Mouse (Mus musculus) hindbrain, embryonic 11.5 days (tissue): ENCODE results near the gene Gm12253. TPM values are rescaled to one million over a fixed set of nuclear protein-coding genes. Genes with fewer than 3 reads are reported as not detected.

ENCODE experiments used
- ATAC-seq: fragments of 200-750 bp; cut with Nextera tagmentation; 2 replicates; pipeline ENCODE4 v1.8.0; 2017; ENCODE audit warnings: mild to moderate bottlenecking, moderate TSS enrichment, moderate library complexity; ENCODE audit not compliant: low FRiP score
- DNase-seq: peaks from one replicate; pipeline ENCODE4 v3.0.0-alpha.2; 2015; ENCODE audit warnings: low spot score
- H3K27ac ChIP-seq: fragments of 300-500 bp; sonication (generic); 2 replicates; pipeline ENCODE4 v1.5.1; 2014; ENCODE audit warnings: mild to moderate bottlenecking, low read depth, low read length
- H3K27me3 ChIP-seq: fragments of 300-500 bp; sonication (generic); 2 replicates; pipeline ENCODE4 v1.6.1; 2014; ENCODE audit warnings: mild to moderate bottlenecking, low read length, moderate library complexity, mixed read lengths; ENCODE audit not compliant: control insufficient read depth, insufficient read depth
- H3K36me3 ChIP-seq: fragments of 300-500 bp; sonication (generic); 2 replicates; pipeline ENCODE4 v1.6.1; 2014; ENCODE audit warnings: mild to moderate bottlenecking, low read length, moderate library complexity, mixed read lengths; ENCODE audit not compliant: control insufficient read depth, insufficient read depth
- H3K4me1 ChIP-seq: fragments of 300-500 bp; sonication (generic); replicated peaks from 2 replicates; pipeline ENCODE4 v1.6.1; 2014; ENCODE audit warnings: low read length, mixed read lengths; ENCODE audit not compliant: control insufficient read depth, insufficient read depth
- H3K4me2 ChIP-seq: fragments of 300-500 bp; sonication (generic); replicated peaks from 2 replicates; pipeline ENCODE4 v1.6.1; 2014; ENCODE audit warnings: mild to moderate bottlenecking, low read depth, low read length
- H3K4me3 ChIP-seq: fragments of 300-500 bp; sonication (generic); 2 replicates; pipeline ENCODE4 v1.5.1; 2014; ENCODE audit warnings: low read depth, low read length
- H3K9ac ChIP-seq: fragments of 300-500 bp; sonication (generic); 2 replicates; pipeline ENCODE4 v1.6.1; 2014; ENCODE audit warnings: low read depth, low read length
- H3K9me3 ChIP-seq: fragments of 300-500 bp; sonication (generic); 2 replicates; pipeline ENCODE4 v1.6.1; 2016; ENCODE audit warnings: low read length; ENCODE audit not compliant: control insufficient read depth
- WGBS: fragments of 180-500 bp; shearing (Covaris S2); extraction: QIAGEN DNeasy Blood & Tissue Kit; methylation state at CpG from one replicate; pipeline ENCODE4 v1.1.7; 2014; 5-methylcytosine and 5-hydroxymethylcytosine counted together
- polyA plus RNA-seq: library from polyadenylated mRNA; unstranded; fragments of >200 nt; fragmentation: Nextera tagmentation; extraction: Ambion mirVana; gene quantifications from 2 replicates; pipeline ENCODE4 v1.2.1, GENCODE M21; 2014

The Gm12253 gene
- not detected in 2 replicates for polyA plus RNA-seq

DNA sequence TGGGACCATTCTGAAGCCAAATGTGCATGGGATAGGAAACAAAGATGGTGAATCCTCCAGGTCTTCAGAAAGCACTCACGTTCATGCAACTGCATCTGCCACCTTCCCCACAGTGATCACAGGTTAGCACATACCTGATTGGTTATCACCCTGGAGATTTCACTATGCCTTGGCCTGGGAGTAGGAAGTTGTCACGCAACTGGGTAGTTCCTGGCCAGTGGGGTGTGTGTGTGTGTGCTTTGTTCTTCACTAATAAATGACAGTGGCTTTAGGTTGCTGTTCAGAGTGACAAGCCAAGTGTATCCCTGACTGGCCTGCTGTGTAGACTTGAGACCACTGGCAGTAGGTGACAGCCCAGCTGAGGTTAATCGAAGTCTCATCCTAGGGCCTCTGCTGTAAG lies at the start of gene Gm12253:
Gene Gm12253 (plus strand): TSS at position 301 of the 400 bp plus-strand sequence.
- no peaks in the 10 kb centered on the region for H3K9me3 ChIP-seq
- WGBS, result 93% methylated on average over 3 of the region's 3 CpGs
- DNase-seq, result no peak

DNA sequence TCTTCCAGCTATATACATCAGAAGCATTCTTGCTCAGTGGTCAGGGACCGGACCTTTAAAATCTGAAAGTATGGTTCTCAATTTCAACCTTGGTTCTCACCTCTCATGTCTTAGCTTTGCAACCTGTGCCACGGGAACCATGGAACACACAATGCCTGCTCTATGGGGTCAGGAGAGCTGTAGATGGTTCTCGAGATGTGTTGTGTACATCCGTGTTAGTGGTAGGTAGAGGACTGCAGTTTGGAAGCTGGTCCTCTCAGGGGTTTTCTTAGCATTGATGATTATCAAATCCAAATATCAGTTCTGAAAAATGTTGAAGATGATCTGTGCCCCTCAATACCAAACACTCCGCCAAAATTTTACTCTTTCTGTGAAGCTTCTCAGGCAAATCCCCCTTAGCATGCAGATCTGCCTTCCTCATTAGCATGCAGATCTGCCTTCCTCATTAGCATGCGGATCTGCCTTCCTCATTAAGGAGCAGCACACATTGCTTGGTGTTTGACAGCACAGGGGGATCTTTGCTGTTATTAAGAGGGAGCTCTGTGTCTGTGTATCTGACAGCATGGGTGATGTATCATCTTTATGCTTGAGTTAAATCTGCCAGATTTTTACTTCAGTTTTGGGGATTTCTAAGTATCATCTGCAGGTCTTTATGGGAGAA lies 32.2 kb upstream of the Gm12253 start:
- WGBS, result 61% methylated on average over 6 of the region's 6 CpGs
- Histone ChIP-seq H3K27me3 (no peaks in the 10 kb centered on the region), H3K27ac (no peak overlapping the region), H3K4me3 (no peak overlapping the region), H3K36me3 (no peaks in the 10 kb centered on the region), H3K9ac (no peak overlapping the region), H3K4me2 (no peak overlapping the region), H3K9me3 (no peaks in the 10 kb centered on the region), H3K4me1 (no peaks in the 10 kb centered on the region)
- ATAC-seq (no peak), DNase-seq (peak; percentile 14)

More for the DNA sequence above, at the start of gene Gm12253:
- Histone ChIP-seq H3K27me3 (no peaks in the 10 kb centered on the region), H3K4me2 (no peak within 1 kb of the TSS), H3K9ac (no peak within 1 kb of the TSS), H3K27ac (no peak within 1 kb of the TSS), H3K4me3 (no peak within 1 kb of the TSS), H3K4me1 (no peaks in the 10 kb centered on the region), H3K36me3 (no peaks in the 10 kb centered on the region)
- no peak for ATAC-seq

DNA sequence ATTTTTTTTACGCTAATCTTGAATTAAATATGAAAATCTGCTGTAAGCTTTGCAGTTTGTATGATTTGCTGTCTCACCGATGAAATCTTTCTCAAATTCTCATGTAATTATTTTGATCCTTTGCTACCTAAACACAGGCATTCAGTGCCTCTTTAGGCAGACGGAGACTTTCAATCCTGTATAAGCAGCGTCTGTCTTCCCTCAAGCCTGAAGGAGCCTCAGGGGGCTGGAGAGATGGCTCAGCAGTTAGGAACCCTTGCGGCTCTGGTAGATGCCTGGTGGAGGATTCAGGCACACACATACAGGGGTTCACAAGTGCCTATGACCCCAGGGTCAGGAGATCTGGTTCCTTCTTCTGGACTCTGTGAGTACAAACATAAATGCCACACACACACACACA lies 31.7 kb upstream of the Gm12253 start:
- no peak overlapping the region for H3K27ac ChIP-seq
- ATAC-seq, result no peak

DNA sequence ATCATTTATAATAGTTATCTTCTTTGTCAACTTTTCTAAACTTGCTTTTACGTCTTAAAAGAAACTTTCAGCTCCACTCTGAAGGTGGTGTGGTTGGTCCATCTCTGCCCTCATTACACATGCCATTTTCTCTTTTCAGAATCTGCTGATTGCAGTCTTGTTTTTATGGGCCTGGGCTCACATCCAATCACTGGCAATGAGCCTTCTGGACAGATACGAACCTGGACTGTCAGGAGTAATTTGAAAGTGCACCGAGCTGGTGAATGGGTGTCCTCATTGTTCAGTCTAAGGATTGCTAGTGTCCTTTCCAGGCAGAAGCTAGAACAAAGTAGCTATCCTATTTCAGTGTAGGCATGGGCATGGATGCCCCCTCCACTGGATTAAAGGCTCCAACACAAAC lies 24.3 kb upstream of the Gm12253 start:
- Histone ChIP-seq H3K9me3 (no peaks in the 10 kb centered on the region), H3K4me2 (no peak overlapping the region), H3K27ac (no peak overlapping the region), H3K36me3 (no peaks in the 10 kb centered on the region), H3K4me1 (no peaks in the 10 kb centered on the region), H3K9ac (no peak overlapping the region), H3K27me3 (no peaks in the 10 kb centered on the region), H3K4me3 (no peak overlapping the region)
- ATAC-seq, result no peak
- WGBS, result 84% methylated on average over 3 of the region's 3 CpGs
- no peak for DNase-seq

More for the DNA sequence above, 31.7 kb upstream of the Gm12253 start:
- Histone ChIP-seq H3K27me3 (no peaks in the 10 kb centered on the region), H3K4me3 (no peak overlapping the region), H3K4me1 (no peaks in the 10 kb centered on the region), H3K9me3 (no peaks in the 10 kb centered on the region), H3K4me2 (no peak overlapping the region), H3K9ac (no peak overlapping the region), H3K36me3 (no peaks in the 10 kb centered on the region)
- no peak for DNase-seq
- 56% methylated on average over 5 of the region's 5 CpGs for WGBS

DNA sequence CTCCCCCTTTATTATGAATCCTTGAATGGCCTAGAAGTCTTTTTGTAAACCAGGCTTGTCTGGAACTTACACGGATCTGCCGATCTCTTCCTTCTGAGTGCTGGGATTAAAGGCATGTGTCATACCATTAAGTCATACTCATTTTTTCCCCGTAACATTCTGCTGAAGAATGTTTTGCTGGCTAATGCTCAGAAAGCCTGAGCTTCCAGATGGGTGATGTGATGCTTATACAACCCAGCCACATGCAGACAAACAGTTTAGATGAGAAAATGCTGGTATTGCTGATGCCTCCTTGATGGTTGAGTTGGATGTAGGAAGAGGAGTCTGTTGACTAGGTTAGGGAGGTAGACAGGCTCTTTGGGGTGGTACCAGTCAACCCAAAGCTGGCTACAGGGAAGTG lies 14.0 kb upstream of the Gm12253 start:
- H3K9me3 ChIP-seq, result no peaks in the 10 kb centered on the region
- 86% methylated on average over 3 of the region's 3 CpGs for WGBS

DNA sequence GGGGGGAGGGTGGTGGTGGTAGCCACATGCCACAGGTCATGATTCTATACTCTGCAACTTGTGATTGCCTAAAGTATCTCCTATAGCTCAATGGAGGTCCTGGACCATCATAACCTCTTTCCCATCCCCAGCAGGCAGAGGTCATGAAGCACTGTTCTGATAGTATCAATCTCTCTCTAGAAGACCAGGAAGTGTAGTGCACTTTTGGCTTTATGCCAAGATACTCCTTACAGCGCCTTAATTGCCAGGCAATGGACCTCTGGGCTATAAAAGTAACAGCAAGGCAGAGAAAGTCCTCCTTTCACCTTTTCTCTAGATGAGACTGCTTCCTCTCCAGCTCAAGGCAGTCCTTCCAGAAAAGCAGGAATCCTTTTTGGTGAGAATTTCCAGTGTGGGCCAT lies 11.5 kb upstream of the Gm12253 start, which contains the start of gene 1810065E05Rik:
Gene 1810065E05Rik (plus strand): TSS at position 297 of the 400 bp plus-strand sequence.
- Histone ChIP-seq H3K4me3 (no peak within 1 kb of the TSS), H3K27me3 (no peaks in the 10 kb centered on the region), H3K36me3 (no peaks in the 10 kb centered on the region), H3K9ac (no peak within 1 kb of the TSS), H3K4me1 (no peaks in the 10 kb centered on the region), H3K27ac (no peak within 1 kb of the TSS), H3K9me3 (no peaks in the 10 kb centered on the region), H3K4me2 (no peak within 1 kb of the TSS)
- WGBS, result 78% methylated on average over 1 of the region's 1 CpGs
- DNase-seq (no peak), ATAC-seq (no peak)

More for the DNA sequence above, 14.0 kb upstream of the Gm12253 start:
- Histone ChIP-seq H3K27me3 (no peaks in the 10 kb centered on the region), H3K9ac (no peak overlapping the region), H3K4me1 (no peaks in the 10 kb centered on the region), H3K4me3 (no peak overlapping the region), H3K4me2 (no peak overlapping the region), H3K36me3 (no peaks in the 10 kb centered on the region), H3K27ac (no peak overlapping the region)
- no peak for DNase-seq
- no peak for ATAC-seq

DNA sequence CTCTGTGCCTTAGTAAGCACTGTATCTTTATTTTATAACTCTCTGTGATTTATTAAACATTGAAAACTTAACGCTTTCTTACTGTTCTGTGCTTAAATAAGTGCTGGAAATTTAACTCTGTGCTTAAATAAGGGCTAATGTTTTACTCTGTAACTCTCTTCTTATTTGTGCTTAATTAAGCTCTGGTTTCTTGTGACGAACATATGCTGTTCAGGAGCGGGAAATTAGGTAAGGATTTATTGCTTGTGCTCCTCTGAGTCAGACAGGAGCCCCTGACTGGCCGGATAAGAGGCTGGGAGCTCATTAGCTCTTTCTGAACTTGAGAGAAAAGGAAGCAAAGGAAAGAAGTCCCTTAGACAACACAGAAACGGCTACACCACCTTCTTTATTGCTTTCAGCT lies 5.5 kb downstream of the Gm12253 start:
- ATAC-seq (no peak), DNase-seq (no peak)
- H3K36me3 ChIP-seq, result no peaks in the 10 kb centered on the region
- H3K4me2 ChIP-seq, result no peak overlapping the region
- no peaks in the 10 kb centered on the region for H3K9me3 ChIP-seq
- WGBS, result 77% methylated on average over 5 of the region's 5 CpGs
- no peak overlapping the region for H3K9ac ChIP-seq
- H3K4me1 ChIP-seq, result no peaks in the 10 kb centered on the region
- no peak overlapping the region for H3K27ac ChIP-seq
- H3K27me3 ChIP-seq, result no peaks in the 10 kb centered on the region
- no peak overlapping the region for H3K4me3 ChIP-seq

DNA sequence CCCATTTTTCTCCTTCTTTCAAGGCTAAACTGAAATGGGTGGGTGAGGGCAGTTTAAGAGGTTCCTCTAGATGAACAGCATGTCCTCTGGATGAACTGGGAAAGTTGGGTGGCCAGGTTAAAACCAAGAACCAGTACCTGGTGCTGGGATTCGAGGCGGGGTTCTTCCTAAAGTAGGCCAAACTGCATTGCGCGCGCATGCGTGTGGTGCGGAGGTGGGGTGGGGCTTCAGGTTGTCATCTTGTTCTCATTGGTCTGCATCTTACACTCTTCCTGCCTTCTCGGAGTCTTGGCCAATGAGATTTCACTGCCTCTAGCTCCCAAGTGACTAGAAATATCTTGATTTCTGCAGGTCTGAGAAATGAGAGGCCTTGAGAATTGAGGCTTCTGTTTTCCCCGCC lies 20.4 kb downstream of the Gm12253 start, which contains the start of gene Lypd9:
Gene Lypd9 (minus strand): TSS at position 165 of the 400 bp plus-strand sequence.
- no peak within 1 kb of the TSS for H3K4me2 ChIP-seq
- no peaks in the 10 kb centered on the region for H3K27me3 ChIP-seq
- H3K4me1 ChIP-seq, result no peaks in the 10 kb centered on the region
- no peaks in the 10 kb centered on the region for H3K9me3 ChIP-seq
- H3K4me3 ChIP-seq, result no peak within 1 kb of the TSS
- DNase-seq (no peak), ATAC-seq (no peak)
- no peaks in the 10 kb centered on the region for H3K36me3 ChIP-seq
- no peak within 1 kb of the TSS for H3K9ac ChIP-seq
- no peak within 1 kb of the TSS for H3K27ac ChIP-seq
- WGBS, result 95% methylated on average over 9 of the region's 9 CpGs

DNA sequence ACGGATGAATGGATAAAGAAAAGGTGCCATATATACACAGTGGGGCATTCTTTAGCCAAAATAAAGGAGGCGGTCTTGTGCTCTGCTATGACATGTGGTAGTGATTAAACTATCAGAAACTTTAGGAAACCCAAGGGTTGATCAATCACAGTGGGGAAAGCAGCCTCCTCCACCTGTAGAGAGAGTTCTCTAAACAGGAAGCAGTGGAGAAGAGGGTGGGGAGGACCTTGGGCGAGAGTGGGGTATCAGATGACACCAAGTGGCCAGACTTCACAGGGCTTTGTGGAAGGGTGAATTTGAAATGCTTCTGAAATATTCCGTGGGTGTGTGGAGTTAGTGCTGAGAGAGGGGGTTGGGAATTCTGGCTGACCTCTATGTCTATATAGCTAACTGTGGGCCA lies 21.2 kb downstream of the Gm12253 start:
- H3K9me3 ChIP-seq, result no peaks in the 10 kb centered on the region
- ATAC-seq (no peak), DNase-seq (peak; percentile 9)
- no peak overlapping the region for H3K4me3 ChIP-seq
- no peaks in the 10 kb centered on the region for H3K4me1 ChIP-seq
- no peak overlapping the region for H3K4me2 ChIP-seq
- 52% methylated on average over 4 of the region's 4 CpGs for WGBS
- no peaks in the 10 kb centered on the region for H3K36me3 ChIP-seq
- H3K27ac ChIP-seq, result no peak overlapping the region
- H3K27me3 ChIP-seq, result no peaks in the 10 kb centered on the region
- H3K9ac ChIP-seq, result no peak overlapping the region
